Mouse (Mus musculus): ENCODE results near the gene Trap1a. TPM values are rescaled to one million over a fixed set of nuclear protein-coding genes. Genes with fewer than 3 reads are reported as not detected.
"Not testable (repeated sequence)": the region's sequence is repeated elsewhere in the genome, so short reads cannot be mapped to it uniquely, and the experiment has no call there.

Gene Trap1a
- polyA plus RNA-seq (2015; fragmentation: Nextera tagmentation; extraction: Ambion mirVana), result not detected in 2 replicates

GRCm38 (mm10) chrX:139333263-139333994 lies at the start of gene Trap1a:
Trap1a (plus strand) TSS chrX:139333683.
- H3K9ac ChIP-seq (replicated peaks; ENCODE audit: low read length), result no peak within 1 kb of the TSS
- WGBS, result 91% methylated on average over 24 of the region's 24 CpGs

GRCm38 (mm10) chrX:139293114-139293513 lies 40.4 kb upstream of the Trap1a start:
- WGBS, result 67% methylated on average over 2 of the region's 2 CpGs
- Histone ChIP-seq H3K36me3 (ENCODE audit: insufficient read depth, low read length) (no peaks in the 10 kb centered on the region), H3K4me1 (ENCODE audit: insufficient read depth, low read length) (no peaks in the 10 kb centered on the region), H3K27me3 (ENCODE audit: insufficient read depth, low read length) (peaks cover 6% of the 10 kb centered on the region; the same call in 1 of the 2 replicates), H3K27ac (ENCODE audit: low read length) (no peak overlapping the region), H3K4me3 (ENCODE audit: low read length) (no peak overlapping the region), H3K9ac (replicated peaks; ENCODE audit: low read length) (no peak overlapping the region), H3K9me3 (ENCODE audit: low read length) (no peaks in the 10 kb centered on the region), H3K4me2 (replicated peaks; ENCODE audit: low read depth, low read length) (no peak overlapping the region)
- ATAC-seq (ENCODE audit: low FRiP score, low TSS enrichment), result no peak

More at GRCm38 (mm10) chrX:139333263-139333994, at the start of gene Trap1a:
- no peak within 1 kb of the TSS for H3K27ac ChIP-seq (ENCODE audit: low read length)
- 0 out of 2 replicates have a peak, but pooled peaks cover 5% of the 10 kb centered on the region for H3K9me3 ChIP-seq (ENCODE audit: low read length)
- no peak within 1 kb of the TSS for H3K4me2 ChIP-seq (replicated peaks; ENCODE audit: low read depth, low read length)
- H3K4me1 ChIP-seq (ENCODE audit: insufficient read depth, low read length), result no peaks in the 10 kb centered on the region
- no peaks in the 10 kb centered on the region for H3K36me3 ChIP-seq (ENCODE audit: insufficient read depth, low read length)
- H3K27me3 ChIP-seq (ENCODE audit: insufficient read depth, low read length), result peaks cover 1% of the 10 kb centered on the region; the same call in 1 of the 2 replicates
- no peak within 1 kb of the TSS for H3K4me3 ChIP-seq (ENCODE audit: low read length)
- no peak for ATAC-seq (ENCODE audit: low FRiP score, low TSS enrichment)

GRCm38 (mm10) chrX:139295325-139295724 lies 38.2 kb upstream of the Trap1a start:
- no peak for ATAC-seq (ENCODE audit: low FRiP score, low TSS enrichment)
- Histone ChIP-seq H3K4me1 (ENCODE audit: insufficient read depth, low read length) (no peaks in the 10 kb centered on the region), H3K4me3 (ENCODE audit: low read length) (no peak overlapping the region), H3K36me3 (ENCODE audit: insufficient read depth, low read length) (no peaks in the 10 kb centered on the region), H3K9ac (replicated peaks; ENCODE audit: low read length) (no peak overlapping the region), H3K4me2 (replicated peaks; ENCODE audit: low read depth, low read length) (no peak overlapping the region), H3K27me3 (ENCODE audit: insufficient read depth, low read length) (peaks cover 6% of the 10 kb centered on the region; the same call in 1 of the 2 replicates), H3K9me3 (ENCODE audit: low read length) (no peaks in the 10 kb centered on the region), H3K27ac (ENCODE audit: low read length) (no peak overlapping the region)
- 67% methylated on average over 1 of the region's 1 CpGs for WGBS

GRCm38 (mm10) chrX:139317356-139317755 lies 16.1 kb upstream of the Trap1a start:
- not testable (repeated sequence) for H3K4me3 ChIP-seq (ENCODE audit: low read length); H3K36me3 ChIP-seq (ENCODE audit: insufficient read depth, low read length); ATAC-seq (ENCODE audit: low FRiP score, low TSS enrichment); H3K4me2 ChIP-seq (replicated peaks; ENCODE audit: low read depth, low read length); H3K9me3 ChIP-seq (ENCODE audit: low read length); H3K4me1 ChIP-seq (ENCODE audit: insufficient read depth, low read length); H3K27ac ChIP-seq (ENCODE audit: low read length); H3K27me3 ChIP-seq (ENCODE audit: insufficient read depth, low read length); H3K9ac ChIP-seq (replicated peaks; ENCODE audit: low read length)
- WGBS, result 78% methylated on average over 5 of the region's 5 CpGs

GRCm38 (mm10) chrX:139332583-139332982 lies 900 bp upstream of the Trap1a start:
- H3K27ac ChIP-seq (ENCODE audit: low read length), result no peak overlapping the region
- no peak overlapping the region for H3K4me3 ChIP-seq (ENCODE audit: low read length)
- 85% methylated on average over 9 of the region's 9 CpGs for WGBS
- H3K4me2 ChIP-seq (replicated peaks; ENCODE audit: low read depth, low read length), result no peak overlapping the region
- no peak for ATAC-seq (ENCODE audit: low FRiP score, low TSS enrichment)
- no peaks in the 10 kb centered on the region for H3K36me3 ChIP-seq (ENCODE audit: insufficient read depth, low read length)
- H3K4me1 ChIP-seq (ENCODE audit: insufficient read depth, low read length), result no peaks in the 10 kb centered on the region
- H3K9ac ChIP-seq (replicated peaks; ENCODE audit: low read length), result no peak overlapping the region
- 0 out of 2 replicates have a peak, but pooled peaks cover 4% of the 10 kb centered on the region for H3K27me3 ChIP-seq (ENCODE audit: insufficient read depth, low read length)
- 0 out of 2 replicates have a peak, but pooled peaks cover 5% of the 10 kb centered on the region for H3K9me3 ChIP-seq (ENCODE audit: low read length)

- no peaks in the 10 kb centered on the region for H3K36me3 ChIP-seq (ENCODE audit: insufficient read depth, low read length)
- no peak overlapping the region for H3K9ac ChIP-seq (replicated peaks; ENCODE audit: low read length)
- no peak overlapping the region for H3K4me3 ChIP-seq (ENCODE audit: low read length)
- no peak overlapping the region for H3K27ac ChIP-seq (ENCODE audit: low read length)
- H3K27me3 ChIP-seq (ENCODE audit: insufficient read depth, low read length), result no peaks in the 10 kb centered on the region; the same call in 1 of the 2 replicates
- WGBS, result 83% methylated on average over 14 of the region's 14 CpGs
- H3K4me2 ChIP-seq (replicated peaks; ENCODE audit: low read depth, low read length), result no peak overlapping the region
- 0 out of 2 replicates have a peak, but pooled peaks cover 5% of the 10 kb centered on the region for H3K9me3 ChIP-seq (ENCODE audit: low read length)
- no peaks in the 10 kb centered on the region for H3K4me1 ChIP-seq (ENCODE audit: insufficient read depth, low read length)
- ATAC-seq (ENCODE audit: low FRiP score, low TSS enrichment), result no peak
Measured at GRCm38 (mm10) chrX:139334504-139335418, 1.3 kb downstream of the Trap1a start.

- H3K4me1 ChIP-seq (ENCODE audit: insufficient read depth, low read length), result no peaks in the 10 kb centered on the region
- ATAC-seq (ENCODE audit: low FRiP score, low TSS enrichment), result no peak
- H3K27ac ChIP-seq (ENCODE audit: low read length), result no peak overlapping the region
- H3K4me2 ChIP-seq (replicated peaks; ENCODE audit: low read depth, low read length), result no peak overlapping the region
- H3K27me3 ChIP-seq (ENCODE audit: insufficient read depth, low read length), result no peaks in the 10 kb centered on the region; the same call in 1 of the 2 replicates
- H3K36me3 ChIP-seq (ENCODE audit: insufficient read depth, low read length), result no peaks in the 10 kb centered on the region
- H3K4me3 ChIP-seq (ENCODE audit: low read length), result no peak overlapping the region
- WGBS, result 44% methylated on average over 3 of the region's 3 CpGs
- H3K9ac ChIP-seq (replicated peaks; ENCODE audit: low read length), result no peak overlapping the region
- H3K9me3 ChIP-seq (ENCODE audit: low read length), result 0 out of 2 replicates have a peak, but pooled peaks cover 5% of the 10 kb centered on the region
Measured at GRCm38 (mm10) chrX:139335419-139336074, 2.1 kb downstream of the Trap1a start.

GRCm38 (mm10) chrX:139339553-139339952 lies 6.1 kb downstream of the Trap1a start:
- Histone ChIP-seq H3K4me1 (ENCODE audit: insufficient read depth, low read length) (no peaks in the 10 kb centered on the region), H3K9ac (replicated peaks; ENCODE audit: low read length) (no peak overlapping the region), H3K27me3 (ENCODE audit: insufficient read depth, low read length) (peaks cover 2% of the 10 kb centered on the region; the same call in 1 of the 2 replicates), H3K4me3 (ENCODE audit: low read length) (no peak overlapping the region), H3K27ac (ENCODE audit: low read length) (no peak overlapping the region), H3K9me3 (ENCODE audit: low read length) (no peaks in the 10 kb centered on the region), H3K36me3 (ENCODE audit: insufficient read depth, low read length) (no peaks in the 10 kb centered on the region), H3K4me2 (replicated peaks; ENCODE audit: low read depth, low read length) (no peak overlapping the region)
- WGBS, result 98% methylated on average over 4 of the region's 4 CpGs
- no peak for ATAC-seq (ENCODE audit: low FRiP score, low TSS enrichment)

- no peaks in the 10 kb centered on the region for H3K9me3 ChIP-seq (ENCODE audit: low read length)
- ATAC-seq (ENCODE audit: low FRiP score, low TSS enrichment), result no peak
- WGBS, result 87% methylated on average over 2 of the region's 2 CpGs
- no peak overlapping the region for H3K4me3 ChIP-seq (ENCODE audit: low read length)
- no peak overlapping the region for H3K27ac ChIP-seq (ENCODE audit: low read length)
- H3K9ac ChIP-seq (replicated peaks; ENCODE audit: low read length), result no peak overlapping the region
- no peaks in the 10 kb centered on the region for H3K4me1 ChIP-seq (ENCODE audit: insufficient read depth, low read length)
- H3K27me3 ChIP-seq (ENCODE audit: insufficient read depth, low read length), result peaks cover 2% of the 10 kb centered on the region; the same call in 1 of the 2 replicates
- H3K36me3 ChIP-seq (ENCODE audit: insufficient read depth, low read length), result no peaks in the 10 kb centered on the region
- H3K4me2 ChIP-seq (replicated peaks; ENCODE audit: low read depth, low read length), result no peak overlapping the region
Measured at GRCm38 (mm10) chrX:139341185-139341584, 7.7 kb downstream of the Trap1a start.
